Mouse (Mus musculus): ENCODE data around the gene Mcur1. TPM values are rescaled to one million over a fixed set of nuclear protein-coding genes. Genes with fewer than 3 reads are reported as not detected.

Gene Mcur1
- 2.0 and 2.5 TPM in 2 replicates for total RNA-seq (2012; rRNA removed)

DNA sequence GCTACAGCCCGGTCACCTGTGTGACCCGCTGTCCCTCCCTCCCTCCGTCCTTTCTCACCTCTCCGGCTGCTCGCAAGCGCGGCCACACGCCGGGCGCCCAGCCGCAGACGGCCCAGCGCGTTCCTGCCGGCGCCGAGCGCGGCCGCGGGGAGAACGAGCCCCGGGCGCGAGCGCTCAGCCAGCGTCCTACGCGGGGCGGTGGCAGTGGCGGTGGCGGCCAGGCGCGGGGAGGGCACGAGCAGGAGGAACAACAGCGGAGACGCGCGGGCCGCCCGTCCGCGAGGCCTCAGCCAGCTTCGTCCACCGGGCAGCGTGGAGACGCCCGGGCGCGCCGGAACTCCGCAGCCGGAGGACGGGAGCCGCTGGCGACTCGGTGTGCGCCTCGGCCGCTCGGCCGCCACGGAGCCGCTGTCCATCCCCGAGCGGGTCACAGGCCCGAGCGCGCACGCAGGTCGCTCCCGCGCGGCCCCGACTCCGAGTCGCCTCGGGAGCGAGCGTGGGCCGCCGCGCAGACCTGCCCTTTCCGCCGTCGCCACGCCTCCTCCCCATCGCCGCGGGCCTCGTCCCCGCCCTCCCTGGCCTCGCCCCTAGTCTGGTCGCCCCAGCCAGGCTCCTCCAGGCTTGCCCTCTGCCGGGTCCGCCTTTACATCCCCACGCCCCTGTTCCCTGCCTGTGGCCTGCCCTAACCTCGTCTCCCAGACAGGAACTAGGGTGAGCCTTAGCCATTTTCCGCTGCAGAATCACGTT, at the start of gene Mcur1:
Gene Mcur1, minus strand, starts transcription at position 481 of the 747 bp plus-strand sequence.
- H3K4me3 ChIP-seq (ENCODE audit: insufficient read depth in 1 of 2, low read depth in 1 of 2, low read length in 2 of 2, poor library complexity in 1 of 2, severe bottlenecking in 1 of 2) = peak within 1 kb of the TSS; percentile 78 to 92
- H3K9ac ChIP-seq (ENCODE audit: insufficient read depth, low read depth, low read length, poor library complexity, severe bottlenecking) = peak within 1 kb of the TSS; percentile 83
- H3K4me1 ChIP-seq (ENCODE audit: control insufficient read depth in 2 of 2, insufficient read depth in 2 of 2, low read length in 2 of 2, poor library complexity in 1 of 2) = peaks cover 3 to 5% of the 10 kb centered on the region in 2 experiments; a peak in 2 of 4 replicates
- in situ Hi-C loops (cut with MboI; ENCODE audit: low sequenced_read_pairs in 2 of 2, unreplicated experiment in 2 of 2) = no loop called here
- no peaks in the 10 kb centered on the region for H3K36me3 ChIP-seq (ENCODE audit: control insufficient read depth, insufficient read depth, low read length, poor library complexity, severe bottlenecking)
- no peak within 1 kb of the TSS; the same call in 1 of the 2 replicates for H3K27ac ChIP-seq (ENCODE audit: insufficient read depth, low read depth, low read length, poor library complexity, severe bottlenecking)
- peak; percentile 89 for DNase-seq (ENCODE audit: low read depth, low spot score)
- no peaks in the 10 kb centered on the region for H3K9me3 ChIP-seq (ENCODE audit: control insufficient read depth, insufficient read depth, low read depth, low read length)
- peak; percentile 31; the same call in 1 of the 2 replicates for TF ChIP-seq HCFC1 (IDR thresholded peaks at IDR 0.05; ENCODE audit: borderline replicate concordance, insufficient read depth, low read length)
- no peak for TF ChIP-seq CHD2 (IDR thresholded peaks at IDR 0.05; ENCODE audit: low read depth, low read length)
- TF ChIP-seq MAFK (IDR thresholded peaks at IDR 0.05; ENCODE audit: insufficient read depth, low read depth, low read length) = no peak

DNA sequence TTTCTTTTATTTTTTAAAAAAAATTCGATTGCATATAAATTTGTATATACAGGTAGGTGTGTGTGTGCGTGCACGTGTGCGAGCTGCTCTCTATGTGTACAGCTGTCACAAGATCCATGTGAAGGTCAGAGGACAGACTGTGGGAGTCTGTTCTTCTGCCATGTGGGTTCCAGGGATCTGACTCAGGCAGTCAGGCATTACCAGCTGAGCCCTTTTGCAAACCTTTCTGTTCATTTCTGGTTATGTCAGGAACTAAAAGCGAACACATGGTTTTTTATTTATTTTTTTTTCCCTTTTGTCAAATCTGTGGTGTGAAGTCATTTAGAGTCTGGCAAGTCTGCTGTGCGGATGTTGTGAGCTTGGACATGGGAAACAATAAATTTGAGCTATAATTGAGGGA, 48.9 kb upstream of the Mcur1 start:
- in situ Hi-C loops (cut with MboI; ENCODE audit: low sequenced_read_pairs in 2 of 2, unreplicated experiment in 2 of 2) = no loop called here
- H3K9me3 ChIP-seq (ENCODE audit: control insufficient read depth, insufficient read depth, low read depth, low read length) = no peaks in the 10 kb centered on the region

DNA sequence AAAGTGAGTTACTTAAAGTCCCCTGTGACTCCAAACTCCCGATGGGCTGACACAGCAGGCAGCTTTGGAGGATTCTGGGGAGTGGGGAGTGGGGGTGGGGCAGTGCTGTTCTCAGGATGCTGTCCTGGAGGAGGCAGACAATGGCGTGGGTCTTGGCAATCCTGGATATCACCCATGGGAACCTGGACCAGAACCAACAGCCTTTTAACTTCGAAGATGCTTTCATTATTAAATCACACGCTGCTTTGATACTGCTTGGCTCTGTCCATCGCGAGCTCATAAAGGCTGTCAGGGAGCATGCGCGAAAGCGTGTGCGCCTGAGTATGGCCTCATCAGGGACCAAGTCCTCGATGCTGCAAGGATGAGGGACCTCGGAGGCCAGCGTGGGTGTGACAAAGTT, 43.1 kb upstream of the Mcur1 start:
- in situ Hi-C loops (cut with MboI; ENCODE audit: low sequenced_read_pairs in 2 of 2, unreplicated experiment in 2 of 2) = no loop called here
- Histone ChIP-seq H3K36me3 (ENCODE audit: control insufficient read depth, insufficient read depth, low read length, poor library complexity, severe bottlenecking) (no peaks in the 10 kb centered on the region), H3K27ac (ENCODE audit: insufficient read depth, low read depth, low read length, poor library complexity, severe bottlenecking) (no peak overlapping the region), H3K4me1 (ENCODE audit: control insufficient read depth in 2 of 2, insufficient read depth in 2 of 2, low read length in 2 of 2, poor library complexity in 1 of 2) (no peaks in the 10 kb centered on the region), H3K9me3 (ENCODE audit: control insufficient read depth, insufficient read depth, low read depth, low read length) (no peaks in the 10 kb centered on the region), H3K4me3 (ENCODE audit: insufficient read depth in 1 of 2, low read depth in 1 of 2, low read length in 2 of 2, poor library complexity in 1 of 2, severe bottlenecking in 1 of 2) (no peak overlapping the region), H3K9ac (ENCODE audit: insufficient read depth, low read depth, low read length, poor library complexity, severe bottlenecking) (no peak overlapping the region)
- TF ChIP-seq ZNF384 (IDR thresholded peaks at IDR 0.05; ENCODE audit: low read depth, low read length) (no peak), CHD2 (IDR thresholded peaks at IDR 0.05; ENCODE audit: low read depth, low read length) (no peak), MAFK (IDR thresholded peaks at IDR 0.05; ENCODE audit: insufficient read depth, low read depth, low read length) (no peak), ZC3H11A (IDR thresholded peaks at IDR 0.05; ENCODE audit: borderline replicate concordance, low read depth, low read length) (no peak), HCFC1 (IDR thresholded peaks at IDR 0.05; ENCODE audit: borderline replicate concordance, insufficient read depth, low read length) (no peak)
- DNase-seq (ENCODE audit: low read depth, low spot score) = no peak

More for the DNA sequence above, 48.9 kb upstream of the Mcur1 start:
- Histone ChIP-seq H3K36me3 (ENCODE audit: control insufficient read depth, insufficient read depth, low read length, poor library complexity, severe bottlenecking) (no peaks in the 10 kb centered on the region), H3K4me1 (ENCODE audit: control insufficient read depth in 2 of 2, insufficient read depth in 2 of 2, low read length in 2 of 2, poor library complexity in 1 of 2) (no peaks in the 10 kb centered on the region), H3K4me3 (ENCODE audit: insufficient read depth in 1 of 2, low read depth in 1 of 2, low read length in 2 of 2, poor library complexity in 1 of 2, severe bottlenecking in 1 of 2) (no peak overlapping the region), H3K27ac (ENCODE audit: insufficient read depth, low read depth, low read length, poor library complexity, severe bottlenecking) (no peak overlapping the region), H3K9ac (ENCODE audit: insufficient read depth, low read depth, low read length, poor library complexity, severe bottlenecking) (no peak overlapping the region)
- no peak for TF ChIP-seq CHD2 (IDR thresholded peaks at IDR 0.05; ENCODE audit: low read depth, low read length)
- DNase-seq (ENCODE audit: low read depth, low spot score) = no peak

DNA sequence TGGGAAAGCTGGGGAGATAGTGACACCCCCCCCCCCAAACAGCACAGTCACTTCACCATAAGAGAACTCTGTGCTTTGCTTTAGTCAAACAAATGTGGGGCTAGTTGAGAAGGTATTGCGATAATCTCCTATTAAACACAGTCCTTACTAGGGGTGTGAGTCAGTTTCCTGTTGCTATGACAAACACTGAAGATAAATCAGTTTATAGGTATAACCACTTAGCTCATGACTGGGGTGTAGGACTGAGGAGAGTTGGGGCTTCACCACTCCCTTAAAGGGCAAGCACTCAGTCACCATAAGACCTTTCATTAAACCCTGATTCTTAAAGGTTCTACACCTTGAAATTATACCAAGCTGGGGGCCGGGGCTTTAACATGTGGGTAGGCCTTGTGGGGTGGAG, 42.4 kb upstream of the Mcur1 start:
- in situ Hi-C loops (cut with MboI; ENCODE audit: low sequenced_read_pairs in 2 of 2, unreplicated experiment in 2 of 2) = no loop called here
- Histone ChIP-seq H3K9ac (ENCODE audit: insufficient read depth, low read depth, low read length, poor library complexity, severe bottlenecking) (no peak overlapping the region), H3K27ac (ENCODE audit: insufficient read depth, low read depth, low read length, poor library complexity, severe bottlenecking) (no peak overlapping the region), H3K4me1 (ENCODE audit: control insufficient read depth in 2 of 2, insufficient read depth in 2 of 2, low read length in 2 of 2, poor library complexity in 1 of 2) (no peaks in the 10 kb centered on the region), H3K4me3 (ENCODE audit: insufficient read depth in 1 of 2, low read depth in 1 of 2, low read length in 2 of 2, poor library complexity in 1 of 2, severe bottlenecking in 1 of 2) (no peak overlapping the region), H3K36me3 (ENCODE audit: control insufficient read depth, insufficient read depth, low read length, poor library complexity, severe bottlenecking) (no peaks in the 10 kb centered on the region), H3K9me3 (ENCODE audit: control insufficient read depth, insufficient read depth, low read depth, low read length) (no peaks in the 10 kb centered on the region)
- no peak for TF ChIP-seq ZNF384 (IDR thresholded peaks at IDR 0.05; ENCODE audit: low read depth, low read length)
- TF ChIP-seq CHD2 (IDR thresholded peaks at IDR 0.05; ENCODE audit: low read depth, low read length) = no peak
- no peak for TF ChIP-seq MAFK (IDR thresholded peaks at IDR 0.05; ENCODE audit: insufficient read depth, low read depth, low read length)
- no peak for TF ChIP-seq ZC3H11A (IDR thresholded peaks at IDR 0.05; ENCODE audit: borderline replicate concordance, low read depth, low read length)
- TF ChIP-seq HCFC1 (IDR thresholded peaks at IDR 0.05; ENCODE audit: borderline replicate concordance, insufficient read depth, low read length) = no peak
- no peak for DNase-seq (ENCODE audit: low read depth, low spot score)

DNA sequence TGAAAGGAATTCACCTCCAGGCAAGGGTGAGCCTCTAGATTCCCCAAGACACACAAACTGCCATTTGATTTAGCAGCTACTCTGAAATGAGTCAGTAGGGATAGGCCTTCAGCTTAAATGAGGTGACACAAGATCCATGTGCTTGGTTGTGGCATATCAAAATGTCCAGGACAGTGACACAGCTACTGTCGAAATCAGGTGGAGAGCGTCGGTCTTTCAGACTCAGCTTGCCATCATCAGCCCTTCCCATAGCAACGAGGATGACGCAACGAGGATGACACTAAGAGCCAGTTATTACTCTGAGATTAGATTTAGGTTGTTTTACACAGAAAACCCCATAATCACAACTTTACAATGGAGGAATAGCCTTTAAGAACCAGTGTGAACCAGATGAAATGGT, 41.0 kb upstream of the Mcur1 start:
- H3K4me3 ChIP-seq (ENCODE audit: insufficient read depth in 1 of 2, low read depth in 1 of 2, low read length in 2 of 2, poor library complexity in 1 of 2, severe bottlenecking in 1 of 2) = no peak overlapping the region
- TF ChIP-seq ZC3H11A (IDR thresholded peaks at IDR 0.05; ENCODE audit: borderline replicate concordance, low read depth, low read length) (no peak), HCFC1 (IDR thresholded peaks at IDR 0.05; ENCODE audit: borderline replicate concordance, insufficient read depth, low read length) (no peak), MAFK (IDR thresholded peaks at IDR 0.05; ENCODE audit: insufficient read depth, low read depth, low read length) (no peak), ZNF384 (IDR thresholded peaks at IDR 0.05; ENCODE audit: low read depth, low read length) (no peak), CHD2 (IDR thresholded peaks at IDR 0.05; ENCODE audit: low read depth, low read length) (no peak)
- no peak for DNase-seq (ENCODE audit: low read depth, low spot score)
- no peaks in the 10 kb centered on the region for H3K9me3 ChIP-seq (ENCODE audit: control insufficient read depth, insufficient read depth, low read depth, low read length)
- H3K4me1 ChIP-seq (ENCODE audit: control insufficient read depth in 2 of 2, insufficient read depth in 2 of 2, low read length in 2 of 2, poor library complexity in 1 of 2) = no peaks in the 10 kb centered on the region
- H3K36me3 ChIP-seq (ENCODE audit: control insufficient read depth, insufficient read depth, low read length, poor library complexity, severe bottlenecking) = no peaks in the 10 kb centered on the region
- no peak overlapping the region for H3K9ac ChIP-seq (ENCODE audit: insufficient read depth, low read depth, low read length, poor library complexity, severe bottlenecking)
- in situ Hi-C loops (cut with MboI; ENCODE audit: low sequenced_read_pairs in 2 of 2, unreplicated experiment in 2 of 2) = no loop called here
- no peak overlapping the region for H3K27ac ChIP-seq (ENCODE audit: insufficient read depth, low read depth, low read length, poor library complexity, severe bottlenecking)

Data from ES-E14 (cell line).